Comparison of ENCODE assay signal across 9 mouse cellular contexts in the genomic region with DNA sequence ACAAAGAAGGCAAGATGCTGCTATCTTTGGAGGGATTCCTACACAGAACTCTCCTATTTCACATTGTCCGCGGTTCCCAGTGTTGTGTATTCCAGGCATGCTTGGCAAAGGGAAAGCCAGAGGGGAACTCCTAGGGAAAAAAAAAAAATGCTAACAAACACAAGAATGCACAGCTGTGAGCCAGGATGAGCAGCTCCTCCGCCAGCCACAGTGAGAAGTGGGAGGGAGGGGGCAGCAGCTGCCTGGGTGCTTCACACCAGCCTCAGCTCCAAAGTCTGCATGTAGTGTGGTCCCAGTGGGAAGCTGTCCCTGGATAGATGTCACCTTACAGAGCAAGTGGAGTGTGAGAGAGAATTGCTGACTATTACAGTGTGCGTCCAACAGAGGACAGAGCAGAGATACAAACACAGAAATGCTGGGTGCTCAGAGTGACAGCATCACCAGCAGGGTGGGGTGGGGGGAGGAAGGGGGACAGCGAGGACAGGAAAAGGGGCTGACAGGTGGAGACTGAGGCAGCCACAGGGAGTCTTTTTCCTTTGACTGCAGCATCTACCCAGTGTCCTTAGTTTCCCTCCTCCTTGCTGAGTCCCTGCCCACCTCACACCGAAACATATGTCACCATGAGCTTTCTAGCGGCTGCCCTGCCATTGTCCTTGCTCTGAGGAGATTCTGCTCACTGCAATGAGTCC. TPM values are rescaled to one million over a fixed set of nuclear protein-coding genes. Genes with fewer than 3 reads are reported as not detected.
DNase-seq lines count a peak whose midpoint lies in the region; ATAC-seq and TF ChIP-seq lines count a peak whose summit lies in the region.
"Had no signal": no experiment of that assay in that cellular context is flagged by ENCODE, and none has a peak within 500 bp of the region (broad histone marks: within the 10 kb centered on the region; RNA-seq: fewer than 3 reads in every experiment).

No protein-coding gene starts in this region.

- H3K27ac ChIP-seq in embryonic facial prominence, embryonic 14.5 days (replicated peaks; ENCODE audit: low read depth, low read length) = no peak overlapping the region
- no peak overlapping the region for H3K27ac ChIP-seq in embryonic facial prominence, embryonic 10.5 days (replicated peaks)
- H3K27ac ChIP-seq in midbrain, embryonic 11.5 days (ENCODE audit: low read depth, low read length) = no peak overlapping the region
- H3K27ac ChIP-seq in midbrain, embryonic 10.5 days (replicated peaks) = no peak overlapping the region; the same call in 1 of the 2 replicates
- no peak overlapping the region for H3K27ac ChIP-seq in kidney, adult 2 months (ENCODE audit: insufficient read depth, low read depth, low read length)

- WGBS in embryonic facial prominence, embryonic 14.5 days = 22% methylated on average over 7 of the region's 7 CpGs
- 29% methylated on average over 7 of the region's 7 CpGs for WGBS in embryonic facial prominence, embryonic 10.5 days
- 29% methylated on average over 7 of the region's 7 CpGs for WGBS in midbrain, embryonic 11.5 days
- WGBS in midbrain, embryonic 10.5 days = 22% methylated on average over 7 of the region's 7 CpGs
- WGBS in kidney, adult 2 months = 32% methylated on average over 7 of the region's 7 CpGs

- no peaks in the 10 kb centered on the region for H3K4me1 ChIP-seq in embryonic facial prominence, embryonic 14.5 days (ENCODE audit: control insufficient read depth, insufficient read depth, low read length)
- H3K4me1 ChIP-seq in embryonic facial prominence, embryonic 10.5 days = peaks cover 44% of the 10 kb centered on the region
- H3K4me1 ChIP-seq in midbrain, embryonic 11.5 days (ENCODE audit: control insufficient read depth, insufficient read depth, low read length) = peaks cover 6% of the 10 kb centered on the region; the same call in 1 of the 2 replicates
- H3K4me1 ChIP-seq in midbrain, embryonic 10.5 days = peaks cover 44% of the 10 kb centered on the region
- H3K4me1 ChIP-seq in kidney, adult 2 months (ENCODE audit: control insufficient read depth, insufficient read depth, low read length) = 0 out of 2 replicates have a peak, but pooled peaks cover 3% of the 10 kb centered on the region

- TF ChIP-seq POLR2A in kidney, adult 2 months (IDR thresholded peaks at IDR 0.05; ENCODE audit: low read depth, low read length) = no peak

- H3K9ac ChIP-seq in embryonic facial prominence, embryonic 14.5 days (ENCODE audit: low read depth, low read length) = no peak overlapping the region
- H3K9ac ChIP-seq in midbrain, embryonic 11.5 days (ENCODE audit: low read length) = 0 out of 2 replicates have a peak overlapping the region, but pooled peaks have one; percentile 20

- no peak overlapping the region for H3K4me3 ChIP-seq in embryonic facial prominence, embryonic 14.5 days (ENCODE audit: low read depth, low read length)
- no peak overlapping the region for H3K4me3 ChIP-seq in embryonic facial prominence, embryonic 10.5 days
- no peak overlapping the region for H3K4me3 ChIP-seq in midbrain, embryonic 11.5 days (ENCODE audit: low read depth, low read length)
- H3K4me3 ChIP-seq in midbrain, embryonic 10.5 days = no peak overlapping the region
- no peak overlapping the region for H3K4me3 ChIP-seq in kidney, adult 2 months (ENCODE audit: insufficient read depth, low read depth, low read length)

- H3K36me3 ChIP-seq in embryonic facial prominence, embryonic 14.5 days (ENCODE audit: control insufficient read depth, insufficient read depth, low read length) = no peaks in the 10 kb centered on the region
- no peaks in the 10 kb centered on the region for H3K36me3 ChIP-seq in embryonic facial prominence, embryonic 10.5 days (replicated peaks)
- H3K36me3 ChIP-seq in midbrain, embryonic 11.5 days (ENCODE audit: control insufficient read depth, insufficient read depth, low read length) = no peaks in the 10 kb centered on the region
- H3K36me3 ChIP-seq in midbrain, embryonic 10.5 days = no peaks in the 10 kb centered on the region
- no peaks in the 10 kb centered on the region for H3K36me3 ChIP-seq in kidney, adult 2 months (ENCODE audit: control insufficient read depth, insufficient read depth, low read length)

- H3K4me2 ChIP-seq in embryonic facial prominence, embryonic 14.5 days (ENCODE audit: low read depth, low read length) = no peak overlapping the region
- no peak overlapping the region for H3K4me2 ChIP-seq in midbrain, embryonic 11.5 days

- peak; percentile 85 for DNase-seq in embryonic facial prominence, embryonic 14.5 days (ENCODE audit: low spot score)
- no peak for DNase-seq in embryonic facial prominence, embryonic 10.5 days (ENCODE audit: low spot score)
- no peak for DNase-seq in midbrain, embryonic 11.5 days (ENCODE audit: low spot score, missing footprints)
- no peak for DNase-seq in midbrain, embryonic 10.5 days (ENCODE audit: low spot score)
- peak; percentile 25 for DNase-seq in mesoderm, embryonic 11.5 days (ENCODE audit: low read depth, low spot score)
- peak; percentile 52 for DNase-seq in telencephalon, adult 2 months (ENCODE audit: low read depth, low spot score)
- no peak for DNase-seq in layer of hippocampus, adult 9-10 months (ENCODE audit: low spot score)
- DNase-seq in kidney, adult 2 months = no peak

- TF ChIP-seq CTCF in kidney, adult 2 months (conservative IDR thresholded peaks at IDR 0.05; ENCODE audit: insufficient read depth, insufficient read length, low read depth, low read length) = no peak

- peak; percentile 58 for ATAC-seq in embryonic facial prominence, embryonic 14.5 days (ENCODE audit: low read depth)
- ATAC-seq in midbrain, embryonic 11.5 days (ENCODE audit: low FRiP score) = no peak

- no peaks in the 10 kb centered on the region for H3K9me3 ChIP-seq in embryonic facial prominence, embryonic 14.5 days (ENCODE audit: control insufficient read depth, low read length)
- H3K9me3 ChIP-seq in embryonic facial prominence, embryonic 10.5 days = no peaks in the 10 kb centered on the region
- H3K9me3 ChIP-seq in midbrain, embryonic 11.5 days (ENCODE audit: control insufficient read depth, low read length) = no peaks in the 10 kb centered on the region
- H3K9me3 ChIP-seq in midbrain, embryonic 10.5 days (replicated peaks) = no peaks in the 10 kb centered on the region

- H3K27me3 ChIP-seq in embryonic facial prominence, embryonic 14.5 days (replicated peaks; ENCODE audit: control insufficient read depth, insufficient read depth, low read length) = peaks cover 31% of the 10 kb centered on the region
- peaks cover 60% of the 10 kb centered on the region for H3K27me3 ChIP-seq in embryonic facial prominence, embryonic 10.5 days (replicated peaks; ENCODE audit: low read depth, poor library complexity, severe bottlenecking)
- H3K27me3 ChIP-seq in midbrain, embryonic 11.5 days (ENCODE audit: control insufficient read depth, insufficient read depth, low read length) = no peaks in the 10 kb centered on the region; the same call in 1 of the 2 replicates
- peaks cover 51% of the 10 kb centered on the region for H3K27me3 ChIP-seq in midbrain, embryonic 10.5 days (ENCODE audit: low read depth, poor library complexity, severe bottlenecking)
- H3K27me3 ChIP-seq in kidney, adult 2 months (replicated peaks; ENCODE audit: control insufficient read depth, insufficient read depth, low read length) = no peaks in the 10 kb centered on the region

RNA-seq across cellular contexts. Expression of a gene that starts 6.2 kb away (rescaled TPM):
- 0.07 and 0.08 TPM in 2 replicates for polyA plus RNA-seq in embryonic facial prominence, embryonic 14.5 days (2014; fragmentation: Nextera tagmentation; extraction: Ambion mirVana)
- polyA plus RNA-seq in embryonic facial prominence, embryonic 10.5 days (2016; fragmentation: Nextera tagmentation; extraction: Ambion mirVana) = 0.07 and 0.28 TPM in 2 replicates
- polyA plus RNA-seq in midbrain, embryonic 11.5 days (2014; fragmentation: Nextera tagmentation; extraction: Ambion mirVana) = 0.17 and 0.37 TPM in 2 replicates
- polyA plus RNA-seq in midbrain, embryonic 10.5 days (2016; fragmentation: Nextera tagmentation; extraction: Ambion mirVana) = 0.71 and 0.72 TPM in 2 replicates
- 0.14 and 0.20 TPM in 2 replicates for polyA plus RNA-seq in kidney, adult 2 months (2012; rRNA removed)
- polyA plus RNA-seq: limb, embryonic 11.5 days had no signal

RNA-seq across cellular contexts. Expression of a gene that starts 8.6 kb away (rescaled TPM):
- 8.9 and 9.7 TPM in 2 replicates for polyA plus RNA-seq in embryonic facial prominence, embryonic 14.5 days (2014; fragmentation: Nextera tagmentation; extraction: Ambion mirVana)
- polyA plus RNA-seq in embryonic facial prominence, embryonic 10.5 days (2016; fragmentation: Nextera tagmentation; extraction: Ambion mirVana) = 14.2 and 16.5 TPM in 2 replicates
- polyA plus RNA-seq in midbrain, embryonic 11.5 days (2014; fragmentation: Nextera tagmentation; extraction: Ambion mirVana) = 55.3 and 63.2 TPM in 2 replicates
- polyA plus RNA-seq in midbrain, embryonic 10.5 days (2016; fragmentation: Nextera tagmentation; extraction: Ambion mirVana) = 45.2 and 53.8 TPM in 2 replicates
- polyA plus RNA-seq in kidney, adult 2 months (2012; rRNA removed) = 0.75 and 0.90 TPM in 2 replicates

RNA-seq across cellular contexts. Expression of a gene that starts 31.9 kb away (rescaled TPM):
- polyA plus RNA-seq in embryonic facial prominence, embryonic 14.5 days (2014; fragmentation: Nextera tagmentation; extraction: Ambion mirVana) = 2.5 and 2.8 TPM in 2 replicates
- 0.21 and 0.29 TPM in 2 replicates for polyA plus RNA-seq in embryonic facial prominence, embryonic 10.5 days (2016; fragmentation: Nextera tagmentation; extraction: Ambion mirVana)
- polyA plus RNA-seq in midbrain, embryonic 11.5 days (2014; fragmentation: Nextera tagmentation; extraction: Ambion mirVana) = 0.10 and 0.14 TPM in 2 replicates
- 0.14 TPM in 1 of 2 replicates, not detected in the other for polyA plus RNA-seq in midbrain, embryonic 10.5 days (2016; fragmentation: Nextera tagmentation; extraction: Ambion mirVana)
- polyA plus RNA-seq in kidney, adult 2 months (2012; rRNA removed) = 21.8 and 24.4 TPM in 2 replicates

RNA-seq across cellular contexts. Expression of a gene that starts 38.6 kb away (rescaled TPM):
- 52.4 and 59.4 TPM in 2 replicates for polyA plus RNA-seq in embryonic facial prominence, embryonic 14.5 days (2014; fragmentation: Nextera tagmentation; extraction: Ambion mirVana)
- 68.5 and 71.4 TPM in 2 replicates for polyA plus RNA-seq in embryonic facial prominence, embryonic 10.5 days (2016; fragmentation: Nextera tagmentation; extraction: Ambion mirVana)
- polyA plus RNA-seq in midbrain, embryonic 11.5 days (2014; fragmentation: Nextera tagmentation; extraction: Ambion mirVana) = 71.1 and 73.3 TPM in 2 replicates
- polyA plus RNA-seq in midbrain, embryonic 10.5 days (2016; fragmentation: Nextera tagmentation; extraction: Ambion mirVana) = 71.7 and 72.9 TPM in 2 replicates
- polyA plus RNA-seq in kidney, adult 2 months (2012; rRNA removed) = 39.2 and 47.8 TPM in 2 replicates

RNA-seq across cellular contexts. Expression of a gene that starts 39.2 kb away (rescaled TPM):
- not detected in 2 replicates for polyA plus RNA-seq in embryonic facial prominence, embryonic 14.5 days (2014; fragmentation: Nextera tagmentation; extraction: Ambion mirVana)
- 0.56 and 0.60 TPM in 2 replicates for polyA plus RNA-seq in embryonic facial prominence, embryonic 10.5 days (2016; fragmentation: Nextera tagmentation; extraction: Ambion mirVana)
- 0.12 TPM in 1 of 2 replicates, not detected in the other for polyA plus RNA-seq in midbrain, embryonic 11.5 days (2014; fragmentation: Nextera tagmentation; extraction: Ambion mirVana)
- polyA plus RNA-seq in midbrain, embryonic 10.5 days (2016; fragmentation: Nextera tagmentation; extraction: Ambion mirVana) = 0.58 and 0.65 TPM in 2 replicates
- polyA plus RNA-seq in kidney, adult 2 months (2012; rRNA removed) = 0.25 and 1.0 TPM in 2 replicates

Comparison
In these comparisons a context has a peak if more than half of its experiments do, and no peak if none do; other contexts are left out.
1. DNase-seq: peak in embryonic facial prominence, embryonic 14.5 days (single experiment), mesoderm, embryonic 11.5 days (single experiment) and telencephalon, adult 2 months (single experiment); none in embryonic facial prominence, embryonic 10.5 days (single experiment), midbrain, embryonic 11.5 days (single experiment), midbrain, embryonic 10.5 days (single experiment), layer of hippocampus, adult 9-10 months (single experiment) and kidney, adult 2 months (single experiment).